Mouse (Mus musculus) thymus, postnatal 4 days (tissue): ENCODE measurements at regions not wholly inside any gene's neighbourhood (a gene's known extent, or its start where the extent isn't known, plus 50 kb on each side); places are given as distances from the start of the nearest gene placed in this dataset.
"Not testable (repeated sequence)": the region's sequence is repeated elsewhere in the genome, so short reads cannot be mapped to it uniquely, and the experiment has no call there.

ENCODE experiments used
- DNase-seq: peaks from one replicate; pipeline ENCODE4 v3.0.0; 2021

- DNase-seq: no peak
Measured at GRCm38 (mm10) chr15:3171774-3172173, 96.6 kb upstream of the Selenop start.

DNA sequence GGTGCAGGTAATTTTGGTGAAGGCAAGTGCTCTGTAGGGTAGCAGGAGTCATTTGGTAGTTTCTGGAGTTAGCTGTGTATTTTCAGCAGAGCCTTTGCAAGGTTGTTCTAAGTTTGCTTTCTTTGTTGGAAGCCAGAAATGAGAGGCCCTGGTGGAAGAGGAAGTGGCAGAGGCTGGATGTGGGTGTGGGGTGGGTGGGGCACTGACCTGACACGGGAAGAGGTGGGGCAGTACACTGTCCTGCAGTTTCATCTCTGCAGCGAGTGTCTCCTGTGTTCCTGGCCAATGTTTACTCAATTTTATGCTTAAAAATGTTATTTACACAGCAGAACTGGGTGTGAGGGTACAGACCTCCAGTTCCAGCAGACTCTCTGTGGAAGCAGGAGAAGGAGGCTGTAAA, 94.3 kb upstream of the Selenop start:
- DNase-seq: no peak

- no peak for DNase-seq
Measured at GRCm38 (mm10) chr15:3174848-3175247, 93.5 kb upstream of the Selenop start.

DNA sequence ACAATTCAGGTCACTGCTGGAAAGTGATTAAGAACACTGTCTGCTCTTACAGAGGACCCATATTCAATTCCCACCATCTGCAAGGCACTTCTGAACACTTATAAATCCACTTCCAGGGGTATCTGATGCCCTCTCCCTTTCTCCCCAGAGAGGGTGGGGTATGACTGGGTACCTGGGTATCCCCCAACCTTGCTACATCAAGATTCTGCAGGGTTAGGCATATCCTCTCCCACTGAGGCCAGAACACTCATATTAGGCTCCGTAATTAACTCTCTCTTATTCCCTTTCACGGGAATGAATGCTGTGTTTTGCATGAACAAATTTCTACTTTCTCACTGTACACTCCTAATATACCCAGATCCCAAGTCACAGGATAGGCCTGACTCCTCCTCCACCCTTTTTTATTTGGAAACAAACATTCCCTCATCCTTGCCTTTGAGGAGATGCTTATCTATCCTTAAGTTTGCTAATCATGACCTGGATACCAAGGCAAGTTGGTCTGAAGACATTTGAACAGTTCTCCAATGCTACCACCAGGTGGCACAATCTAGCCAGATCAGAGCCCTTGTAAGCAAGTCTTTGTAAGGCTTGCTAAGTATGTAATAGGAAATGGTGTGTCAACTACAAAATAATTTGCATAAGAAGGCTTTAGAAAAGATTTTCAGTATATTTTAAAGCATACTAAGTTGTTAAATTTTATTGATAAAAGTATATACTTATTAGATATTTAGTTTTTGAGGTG, 66.3 kb upstream of the Selenop start:
- DNase-seq: peak; percentile 60

DNA sequence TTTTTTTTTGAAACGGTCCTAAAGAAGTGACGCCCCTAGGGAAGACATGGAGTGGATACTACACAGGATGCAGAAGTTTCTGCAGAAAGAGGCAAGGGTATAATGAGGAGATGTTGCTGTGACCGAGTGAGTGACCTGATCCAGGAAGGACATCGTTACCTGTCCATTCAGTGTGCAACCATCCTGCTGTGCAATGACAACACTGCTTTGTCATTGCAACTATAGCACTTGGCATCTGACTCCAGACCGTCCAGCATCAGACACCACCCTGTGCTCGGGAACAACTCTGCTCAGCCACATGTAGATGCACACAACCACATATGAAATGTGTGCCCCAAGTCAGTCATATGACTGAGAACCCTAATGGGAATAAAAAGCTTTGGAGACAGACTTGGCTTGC, 62.8 kb upstream of the Selenop start:
- no peak for DNase-seq

DNA sequence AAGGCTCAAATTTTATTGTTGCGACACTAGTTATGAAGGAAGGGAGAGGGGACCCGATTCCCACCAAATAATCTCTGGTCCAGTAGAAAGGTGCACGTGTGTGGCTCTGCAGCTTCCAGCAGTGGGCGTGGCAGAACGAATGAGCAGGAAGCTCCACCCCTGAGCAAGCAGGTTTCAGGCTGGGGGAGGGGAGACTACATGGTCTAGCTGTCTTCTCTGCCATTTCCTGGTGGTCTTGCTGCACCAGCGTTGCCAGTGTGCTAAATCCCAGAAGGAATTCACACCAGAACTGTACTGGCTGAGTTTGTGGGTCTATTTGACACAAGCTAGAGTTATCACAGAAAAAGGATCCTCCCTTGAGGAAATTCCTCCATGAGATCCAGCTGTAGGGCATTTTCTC, 62.3 kb upstream of the Selenop start:
- DNase-seq: not testable (repeated sequence)

DNA sequence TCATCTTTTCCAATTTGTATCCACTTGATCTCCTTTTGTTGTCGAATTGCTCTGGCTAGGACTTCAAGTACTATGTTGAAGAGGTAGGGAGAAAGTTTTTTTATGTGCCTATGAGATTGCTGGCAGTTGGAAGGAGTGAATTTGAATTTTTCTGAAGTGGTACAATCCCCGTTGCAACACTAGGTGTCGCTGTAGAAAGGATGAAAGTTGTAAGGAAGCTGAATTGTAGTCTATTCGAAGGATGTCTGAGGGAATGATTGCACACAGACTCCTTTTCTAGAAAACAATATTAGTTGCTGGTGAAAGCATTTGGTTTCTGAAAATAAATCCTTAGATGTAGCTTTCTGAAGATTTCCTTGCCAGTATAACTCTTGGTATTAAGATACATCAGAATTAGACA, 54.6 kb upstream of the Selenop start:
- DNase-seq: peak; percentile 45

GRCm38 (mm10) chr15:3215201-3215600, 53.1 kb upstream of the Selenop start:
- no peak for DNase-seq
